Mouse (Mus musculus) large intestine, adult 2 months (tissue): ENCODE data around the gene Ly75. TPM values are rescaled to one million over a fixed set of nuclear protein-coding genes. Genes with fewer than 3 reads are reported as not detected.

Experiments used
- DNase-seq: peaks from one replicate; pipeline ENCODE4 v3.0.0-alpha.2; 2012; ENCODE audit warnings: low read depth, low spot score
- WGBS: fragments of 180-500 bp; shearing (Covaris S2); methylation state at CpG from one replicate; pipeline ENCODE4 v1.1.7; 2018; 5-methylcytosine and 5-hydroxymethylcytosine counted together
- polyA plus RNA-seq: library from polyadenylated mRNA; depleted of rRNA; stranded (reverse); fragments of >200 nt; gene quantifications from 2 replicates; pipeline ENCODE4 v1.2.3, GENCODE M21; 2012

Ly75 gene
- polyA plus RNA-seq, 1 experiment, result 3.5 TPM

DNA sequence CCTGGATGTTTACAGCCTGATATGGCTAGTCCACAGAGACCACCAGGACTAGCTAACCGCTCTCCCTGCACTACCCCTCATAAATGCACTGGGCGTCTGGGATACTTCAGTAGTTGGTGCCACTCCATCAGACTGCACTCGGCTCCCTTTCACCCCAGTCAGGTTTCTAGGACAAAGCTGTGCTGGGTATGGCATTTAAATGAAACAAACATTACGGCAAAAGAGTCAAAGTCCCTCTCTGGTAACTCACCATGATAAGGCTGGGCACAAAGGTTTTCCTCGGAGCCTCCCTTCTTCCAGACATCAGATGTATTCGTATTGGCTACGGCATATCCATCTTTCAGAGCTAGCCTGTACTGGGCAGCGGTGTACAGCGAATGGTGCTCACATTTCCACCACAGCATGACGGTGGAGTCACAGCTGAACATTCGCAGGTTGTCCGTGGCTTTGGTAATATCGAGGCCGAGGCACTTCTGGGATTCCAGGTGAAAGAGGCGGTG lies 7.4 kb downstream of the Ly75 start:
- 90% methylated on average over 15 of the region's 15 CpGs for WGBS
- DNase-seq, result no peak

DNA sequence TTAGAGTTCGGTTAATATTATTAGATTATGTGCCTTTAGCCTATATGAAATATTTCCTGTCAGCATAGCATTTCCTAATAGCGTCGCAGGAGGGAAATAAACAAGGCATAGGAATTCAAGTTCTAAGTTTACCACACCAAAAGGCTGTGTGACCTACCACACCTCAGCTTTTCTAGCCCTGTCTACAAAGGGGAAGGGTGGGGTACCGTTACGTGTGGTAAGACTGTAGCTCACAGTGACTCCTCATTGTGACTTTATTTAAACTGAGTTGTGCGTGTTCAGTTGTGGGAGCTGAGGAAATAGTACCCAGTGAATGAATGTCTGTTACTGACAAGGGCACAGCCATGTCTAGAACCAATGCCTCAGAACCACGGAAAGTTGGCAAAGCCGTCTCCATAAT lies 8.0 kb downstream of the Ly75 start:
- DNase-seq, result no peak

DNA sequence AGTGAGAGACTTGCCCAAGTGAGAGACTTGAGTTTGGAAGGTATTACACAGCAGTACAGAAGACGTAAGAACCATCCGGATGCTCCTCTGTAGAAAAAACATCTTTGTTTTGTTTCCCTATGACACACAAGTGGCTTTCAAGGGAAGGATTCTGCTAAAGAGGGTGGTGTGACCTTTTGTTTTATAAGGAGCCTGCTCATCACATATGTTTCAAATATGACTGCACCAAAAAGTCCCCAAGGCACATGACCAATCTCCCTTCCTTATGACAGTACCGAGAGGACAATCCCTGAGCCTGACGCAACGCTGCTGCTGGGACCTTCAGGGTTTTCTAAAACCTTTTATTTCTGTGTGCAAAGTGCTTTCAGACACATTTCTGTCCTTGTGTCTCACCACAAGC lies 12.9 kb downstream of the Ly75 start:
- 90% methylated on average over 5 of the region's 5 CpGs for WGBS
- no peak for DNase-seq

More for the DNA sequence above, 8.0 kb downstream of the Ly75 start:
- 88% methylated on average over 8 of the region's 8 CpGs for WGBS

DNA sequence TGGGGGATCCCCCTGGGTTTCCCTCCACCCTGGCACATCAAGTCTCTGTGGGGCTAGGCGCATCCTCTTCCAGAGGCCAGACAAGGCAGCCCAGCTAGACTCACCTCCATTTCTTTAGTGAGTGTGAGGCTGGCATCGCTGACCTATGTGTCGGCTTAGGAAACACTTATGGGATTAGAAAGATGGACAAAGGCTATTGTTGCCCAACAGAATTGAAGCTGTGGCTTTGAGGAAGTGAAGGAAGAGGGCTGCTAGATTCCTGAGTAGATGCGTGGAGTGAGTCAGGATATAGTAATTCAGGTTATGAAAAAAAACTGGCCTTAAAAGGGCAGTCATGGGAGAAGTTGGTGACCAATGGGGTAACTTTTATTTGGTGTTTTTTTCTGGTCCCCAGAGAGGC lies 13.6 kb downstream of the Ly75 start:
- WGBS, result 92% methylated on average over 4 of the region's 4 CpGs
- DNase-seq, result no peak

DNA sequence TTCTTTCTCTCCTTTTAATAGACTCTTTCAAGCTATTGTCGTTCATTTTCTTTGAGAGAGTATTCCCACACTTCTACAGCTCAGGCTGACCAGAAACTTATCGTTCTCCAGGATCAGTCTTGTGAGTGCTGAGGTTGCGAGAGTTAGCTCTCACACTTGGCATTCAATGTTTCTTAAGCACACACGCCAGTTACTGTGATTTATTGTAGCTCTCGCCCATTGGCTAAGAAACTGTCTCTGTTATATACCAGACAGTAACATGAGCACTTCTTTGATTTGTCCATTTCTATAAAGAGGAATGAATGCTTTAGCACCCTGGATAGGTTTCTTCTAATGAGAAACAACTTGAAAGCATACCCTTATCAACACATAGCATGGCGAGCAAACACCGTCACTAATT lies 15.2 kb downstream of the Ly75 start:
- 83% methylated on average over 7 of the region's 7 CpGs for WGBS
- DNase-seq, result no peak

DNA sequence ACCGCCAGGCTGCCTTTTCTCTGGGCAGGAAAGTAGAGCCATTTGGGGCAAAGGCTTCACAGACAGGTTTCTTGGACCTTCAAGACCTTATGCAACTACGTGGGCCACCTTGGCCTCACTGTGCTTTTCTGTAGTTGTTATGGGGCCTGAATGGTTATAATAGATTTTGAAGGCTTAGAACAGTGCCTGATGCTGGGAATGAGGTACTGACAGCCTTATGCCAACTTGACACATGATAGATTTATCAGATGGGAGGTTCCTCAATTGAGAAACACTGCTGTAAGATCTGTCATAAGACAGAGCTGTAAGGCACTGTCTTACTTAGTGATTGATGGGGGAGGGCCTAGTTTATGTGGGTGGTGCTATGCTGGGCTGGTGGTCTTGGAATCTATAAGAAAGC lies 15.9 kb downstream of the Ly75 start:
- DNase-seq, result no peak
- 96% methylated on average over 2 of the region's 2 CpGs for WGBS

DNA sequence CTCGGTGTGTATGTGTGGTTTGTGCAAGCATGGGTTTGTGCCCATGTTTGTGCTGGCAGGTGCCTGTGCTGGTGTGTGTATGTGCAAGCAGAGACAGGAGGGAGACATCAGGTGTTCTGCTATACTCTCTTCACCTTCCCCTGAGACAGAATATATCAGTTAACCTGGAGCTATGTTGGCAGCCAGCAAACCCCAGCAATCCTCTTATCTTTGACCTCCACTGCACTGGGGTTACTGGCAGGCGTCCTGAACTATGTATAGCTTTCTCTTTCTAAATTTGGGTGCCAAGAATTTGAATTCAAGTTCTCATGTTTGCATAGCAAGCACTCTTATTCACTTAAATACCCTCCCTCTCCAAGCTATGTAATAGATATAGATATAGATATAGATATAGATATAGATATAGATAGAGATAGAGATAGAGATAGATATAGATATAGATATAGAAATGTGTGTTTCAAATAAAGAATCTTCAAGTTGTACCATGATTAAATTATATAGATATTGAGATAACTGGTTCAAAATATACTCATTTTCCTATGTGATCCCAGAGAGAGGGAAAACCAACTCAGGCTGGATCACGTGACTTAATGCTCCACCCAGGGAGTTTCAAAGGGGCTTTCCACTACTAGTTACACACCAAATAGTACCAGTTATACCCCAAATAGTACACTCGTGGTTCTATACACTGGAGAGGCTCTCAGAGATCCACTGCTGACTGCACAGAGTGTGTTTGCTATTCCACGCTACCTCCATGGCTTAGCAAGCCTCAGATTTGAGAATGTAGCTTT lies 17.1 kb downstream of the Ly75 start:
- no peak for DNase-seq
- WGBS, result 74% methylated on average over 5 of the region's 5 CpGs

DNA sequence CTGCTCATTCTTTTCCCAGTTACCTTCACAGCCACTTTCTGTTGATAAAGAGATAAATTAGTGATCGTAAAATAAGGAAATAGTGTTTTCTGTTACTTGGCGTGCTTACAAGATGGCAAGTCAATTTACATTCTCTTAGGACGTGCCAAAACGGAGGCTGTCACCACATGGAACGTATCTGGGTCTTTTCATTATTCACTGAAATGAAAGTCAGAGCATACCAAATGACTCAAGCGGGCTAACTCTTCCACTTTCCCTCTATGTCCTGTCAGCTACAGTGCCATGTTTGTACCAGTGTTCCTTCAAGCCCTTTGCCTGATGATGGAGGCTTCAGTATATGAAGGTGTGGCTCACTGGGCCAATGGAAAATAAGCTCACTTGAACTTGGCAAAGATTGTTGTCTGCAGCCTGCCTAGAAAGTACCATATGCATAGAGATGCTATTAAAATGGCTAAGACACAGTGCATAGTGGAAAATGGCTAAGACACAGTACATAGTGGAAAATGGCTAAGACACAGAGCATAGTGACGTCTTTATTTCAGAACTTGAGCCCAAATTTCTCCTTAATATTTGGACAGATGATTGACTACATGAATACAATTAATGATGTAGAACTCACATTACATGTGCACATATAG lies 17.8 kb downstream of the Ly75 start:
- WGBS, result 68% methylated on average over 7 of the region's 7 CpGs
- DNase-seq, result no peak

DNA sequence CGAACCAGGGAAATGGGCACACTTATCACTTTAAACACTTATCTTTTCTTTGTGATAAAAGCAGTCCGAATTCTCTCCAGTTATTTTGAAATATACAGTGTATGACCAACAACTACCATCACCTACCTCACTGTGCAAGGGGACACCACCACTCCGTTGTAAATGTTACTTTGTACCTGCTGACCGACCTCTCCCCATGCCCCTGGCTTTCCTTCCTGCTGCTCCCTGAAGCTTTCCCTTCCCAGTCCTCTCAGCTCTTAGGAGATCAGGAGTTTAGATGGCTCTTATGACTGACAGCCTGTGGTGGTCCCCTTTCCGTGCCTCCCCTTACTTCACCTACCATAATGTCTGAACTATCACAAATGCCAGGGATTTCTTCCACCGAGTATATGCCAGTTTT lies 21.0 kb downstream of the Ly75 start:
- WGBS, result 88% methylated on average over 6 of the region's 6 CpGs
- no peak for DNase-seq

DNA sequence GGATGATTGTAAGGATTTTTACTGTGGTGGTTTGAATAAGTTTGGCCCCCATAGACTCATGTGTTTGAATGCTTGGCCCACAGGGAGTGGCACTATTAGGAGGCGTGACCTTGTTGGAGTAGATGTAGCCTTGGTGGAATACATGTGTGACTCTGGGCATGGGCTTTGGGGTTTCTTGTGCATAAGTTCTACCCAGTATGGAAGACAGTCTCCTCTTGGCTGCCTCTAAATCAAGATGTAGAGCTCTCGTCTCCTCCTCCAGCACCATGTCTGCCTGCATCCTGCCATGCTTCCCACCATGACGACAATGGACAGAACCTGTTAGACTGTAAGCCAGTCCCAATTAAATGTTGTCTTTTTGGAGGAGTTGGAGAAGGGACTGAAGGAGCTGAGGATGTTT lies 23.3 kb downstream of the Ly75 start:
- 95% methylated on average over 3 of the region's 3 CpGs for WGBS
- DNase-seq, result no peak

DNA sequence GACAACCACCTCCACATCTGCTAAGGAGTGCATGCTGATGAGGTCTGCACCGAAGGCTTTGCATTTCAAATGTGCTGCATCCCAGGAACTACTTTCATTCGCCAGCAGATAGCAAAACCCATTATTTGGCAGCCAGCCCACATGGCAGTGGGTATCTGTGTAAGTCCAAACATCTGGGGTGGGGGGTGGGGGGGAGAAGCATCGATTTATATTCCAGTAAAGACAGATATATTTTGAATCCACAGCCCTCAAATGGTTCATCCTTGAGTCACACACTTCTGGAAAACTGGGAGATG lies 27.8 kb downstream of the Ly75 start:
- no peak for DNase-seq
- WGBS, result 54% methylated on average over 3 of the region's 3 CpGs

DNA sequence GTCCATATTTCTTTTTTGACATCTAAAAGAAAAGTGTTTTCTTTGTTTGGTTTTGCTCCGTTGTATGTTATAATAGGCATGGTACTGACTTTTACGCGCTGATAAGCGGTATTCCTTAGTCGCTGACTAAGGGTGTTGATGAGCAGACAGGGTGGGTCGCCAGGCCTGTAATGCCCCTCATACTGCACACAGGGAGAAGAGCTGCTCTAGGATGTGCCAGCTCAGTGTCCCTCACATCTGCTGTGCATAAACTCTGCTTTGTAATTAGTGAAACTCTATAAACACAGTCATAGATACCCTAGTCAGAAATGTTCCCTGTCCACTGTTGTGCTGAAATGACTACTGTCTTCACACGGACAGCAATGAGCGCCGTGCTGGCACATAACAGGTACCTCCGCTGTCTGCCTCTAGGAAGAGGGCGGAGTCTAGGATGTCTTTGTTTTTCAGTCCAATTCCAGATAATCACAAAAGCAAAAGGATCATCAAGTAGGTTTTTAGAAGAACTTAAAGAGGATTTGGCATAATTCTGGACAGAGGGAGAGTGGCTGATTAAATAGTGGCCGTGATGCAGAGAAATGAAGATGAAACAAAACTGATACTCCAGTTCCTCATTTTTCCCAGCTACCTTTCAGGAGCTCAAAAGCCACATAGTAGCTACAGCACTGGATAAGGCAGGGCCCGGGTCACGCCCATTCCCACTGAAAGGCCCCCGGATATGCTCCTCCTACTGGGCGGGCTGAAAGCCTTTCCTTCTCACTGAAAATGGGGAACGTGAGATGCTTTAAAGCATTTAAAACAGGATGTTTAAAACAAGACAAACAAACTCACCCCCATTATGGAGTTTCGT lies 28.3 kb downstream of the Ly75 start:
- WGBS, result 71% methylated on average over 18 of the region's 18 CpGs
- no peak for DNase-seq

DNA sequence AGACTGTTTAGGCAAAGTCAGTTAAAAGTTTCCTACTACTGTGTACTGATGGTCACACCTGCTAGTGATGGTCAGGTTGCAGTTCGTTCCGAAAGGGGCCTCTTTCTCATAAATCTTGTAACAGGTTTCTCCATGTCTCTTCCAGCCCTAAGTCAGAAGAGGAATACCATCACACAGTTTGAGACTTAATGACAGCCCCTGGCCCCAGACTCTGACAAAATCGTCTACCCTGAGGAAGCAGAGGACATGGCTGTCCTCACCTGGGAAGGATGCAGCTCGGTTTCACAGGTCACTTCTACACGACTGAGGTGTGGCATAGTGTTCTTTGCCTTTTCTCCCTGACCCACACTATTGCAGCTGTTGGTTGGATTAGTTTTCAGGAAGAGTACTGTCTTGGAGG lies 30.8 kb downstream of the Ly75 start:
- 76% methylated on average over 5 of the region's 5 CpGs for whole genome bisulfite sequencing
- no peak for DNase-seq

DNA sequence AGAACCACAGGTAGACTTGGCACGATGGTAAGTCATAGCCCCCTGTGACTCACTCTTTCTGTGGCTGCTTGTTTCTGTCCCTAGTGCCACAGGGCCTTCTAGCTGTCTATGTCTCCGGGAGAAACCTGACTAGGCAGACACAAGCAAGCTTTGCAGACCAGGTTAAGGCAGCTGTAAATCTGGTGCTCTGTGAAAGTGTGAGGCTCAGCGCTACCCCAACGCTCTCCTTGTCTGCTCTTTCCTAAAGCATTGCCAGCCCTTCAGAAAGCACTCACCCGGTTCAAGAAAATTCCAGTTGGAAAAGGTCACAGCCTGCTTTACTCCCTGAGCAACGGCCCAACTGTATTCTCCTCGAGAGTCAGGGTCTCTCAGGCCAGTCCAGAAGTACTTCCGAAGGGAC lies 31.3 kb downstream of the Ly75 start:
- DNase-seq, result no peak
- WGBS, result 78% methylated on average over 8 of the region's 8 CpGs

DNA sequence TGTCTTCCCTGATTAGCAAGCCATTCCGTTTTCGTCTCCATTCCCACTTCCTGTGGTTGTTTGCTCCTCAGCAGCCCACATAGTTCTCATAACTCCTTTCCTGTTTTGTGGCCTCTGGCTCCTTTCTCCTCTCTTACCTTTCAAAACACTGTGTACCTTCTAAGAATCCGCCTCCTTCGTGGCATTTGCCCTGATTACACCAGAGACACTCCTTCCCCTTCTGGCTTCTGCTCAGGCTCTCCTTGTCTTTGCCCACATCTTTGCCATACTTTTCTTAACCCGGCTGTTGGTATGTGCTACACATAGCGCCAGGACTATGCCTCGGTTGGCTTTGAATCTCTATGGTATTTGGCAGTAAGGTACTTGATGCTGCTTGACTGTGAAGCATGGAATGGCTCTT lies 35.2 kb downstream of the Ly75 start:
- WGBS, result 92% methylated on average over 7 of the region's 7 CpGs
- DNase-seq, result no peak

DNA sequence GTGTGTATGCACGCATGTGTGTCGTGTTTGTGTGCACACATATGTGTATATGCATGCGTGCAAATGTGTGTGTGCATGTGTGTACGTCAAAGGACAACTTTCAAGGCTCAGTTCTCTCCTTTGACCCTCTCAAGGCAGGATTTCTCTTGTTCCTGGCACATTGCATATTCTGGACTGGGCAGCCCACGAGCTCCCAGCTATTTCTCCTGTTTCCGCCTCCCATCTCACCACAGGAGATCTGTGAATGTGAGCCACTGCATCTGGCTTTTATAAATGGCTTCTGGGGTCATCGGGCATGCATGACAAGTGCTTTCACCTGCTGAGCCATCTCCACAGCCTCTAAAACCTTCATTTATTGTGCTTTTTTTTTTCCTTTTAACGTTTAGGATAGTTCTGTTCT lies 36.6 kb downstream of the Ly75 start:
- DNase-seq, result no peak
- WGBS, result 91% methylated on average over 8 of the region's 8 CpGs

DNA sequence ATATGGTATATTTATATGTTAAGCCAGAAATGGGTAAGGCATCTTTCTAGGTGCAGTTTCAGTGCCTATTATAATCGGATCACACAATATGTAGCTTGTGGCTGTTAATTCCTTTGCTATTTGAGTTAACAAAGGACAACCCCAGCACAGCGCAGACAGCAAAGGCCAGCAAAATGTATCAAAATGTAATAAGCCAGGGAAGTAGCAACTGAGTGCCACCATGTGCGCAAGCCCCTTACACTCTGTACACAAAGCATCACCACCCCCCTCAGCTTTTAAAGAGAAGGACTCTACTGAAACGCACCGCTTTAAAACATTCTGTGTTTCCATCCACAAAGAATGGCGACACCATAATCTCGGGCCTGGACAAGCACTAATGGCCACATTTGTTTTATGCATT lies 37.4 kb downstream of the Ly75 start:
- DNase-seq, result no peak
- 92% methylated on average over 7 of the region's 7 CpGs for WGBS

DNA sequence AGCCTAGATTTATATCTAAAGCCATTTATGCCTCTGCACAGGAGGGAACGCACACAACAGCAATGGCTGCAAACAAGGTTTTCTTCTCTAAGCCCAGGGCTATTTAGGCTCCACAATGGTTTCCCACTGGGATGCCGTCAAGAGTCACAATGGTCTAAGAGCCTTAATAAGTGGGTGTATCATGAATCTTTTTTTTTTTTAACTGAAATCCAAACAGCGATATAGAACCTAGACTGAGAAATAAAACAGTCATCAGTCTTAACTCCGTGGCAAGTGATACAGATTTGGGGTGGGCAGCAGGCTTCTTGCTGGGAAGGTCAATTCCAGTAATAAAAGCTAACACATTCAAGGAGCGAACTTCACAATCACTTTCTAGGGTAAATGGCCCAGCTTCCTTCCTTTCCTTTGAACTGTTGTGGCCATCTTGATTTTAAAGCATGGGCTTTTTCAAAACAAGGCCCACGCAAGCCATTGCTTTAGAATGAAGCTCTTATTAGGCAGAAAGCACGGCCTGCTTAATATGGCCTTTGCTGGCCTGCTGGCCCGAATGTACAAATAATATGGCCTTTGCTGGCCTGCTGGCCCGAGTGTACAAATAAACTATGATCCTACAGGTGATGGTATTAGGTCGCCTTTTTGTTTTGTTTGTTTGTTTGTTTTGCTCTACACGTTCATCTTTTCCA lies 39.4 kb downstream of the Ly75 start:
- WGBS, result 88% methylated on average over 11 of the region's 11 CpGs
- DNase-seq, result no peak

DNA sequence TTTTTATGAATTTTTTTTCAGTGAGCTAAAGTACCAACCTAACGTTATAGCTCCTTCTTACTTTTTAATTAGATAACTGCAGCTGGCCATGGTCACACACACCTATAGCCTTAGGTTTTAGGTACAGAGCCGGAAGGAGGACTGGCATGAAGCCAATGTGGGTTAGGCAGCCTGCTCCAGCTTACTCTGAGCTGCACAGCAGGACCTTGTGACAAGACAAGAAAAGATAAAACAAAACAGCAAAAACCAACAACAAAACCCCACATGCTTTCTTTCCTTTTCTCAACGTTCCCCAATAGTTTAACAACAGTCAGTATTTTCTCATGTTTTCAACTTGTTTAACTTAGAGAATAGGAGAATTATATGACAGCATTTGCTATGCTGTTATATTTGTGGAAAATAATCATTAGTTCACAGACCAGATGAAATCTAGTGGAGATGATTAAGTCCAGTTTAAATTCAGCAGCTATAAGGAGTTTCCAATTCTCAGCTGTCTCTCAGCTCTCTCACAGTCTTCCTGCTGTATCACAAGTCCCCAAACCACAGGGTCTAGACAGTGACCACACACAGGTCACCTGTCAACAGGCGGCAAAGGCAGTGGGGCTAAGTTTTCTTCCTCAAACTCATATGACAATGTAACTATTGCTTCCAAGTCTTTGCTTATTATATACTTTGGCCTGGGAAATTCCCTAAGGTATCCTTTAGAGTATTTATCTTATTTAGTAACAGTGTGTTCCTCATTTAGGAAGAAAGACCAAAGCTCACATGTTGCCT lies 40.8 kb downstream of the Ly75 start:
- no peak for DNase-seq
- 45% methylated on average over 4 of the region's 4 CpGs for WGBS
